Mouse (Mus musculus): ENCODE data around the gene Dixdc1. TPM values are rescaled to one million over a fixed set of nuclear protein-coding genes. Genes with fewer than 3 reads are reported as not detected.
A peak's percentile ranks its signal among the peaks of the same experiment; 100 is the strongest.

Dixdc1 gene
- total and polyA plus RNA-seq, 3 experiments, result 0.07 TPM; not detected in 2

- TF ChIP-seq MYC (IDR thresholded peaks at IDR 0.05; ENCODE audit: low read depth, low read length), result peak; percentile 88
- peak; percentile 78 for TF ChIP-seq MAX (IDR thresholded peaks at IDR 0.05; ENCODE audit: low read length)
- no peak for TF ChIP-seq TAL1 (IDR thresholded peaks at IDR 0.05; ENCODE audit: low read length)
- TF ChIP-seq UBTF (IDR thresholded peaks at IDR 0.05; ENCODE audit: borderline replicate concordance, insufficient read depth, low read depth, low read length), result no peak
- peak; percentile 93 for TF ChIP-seq HCFC1 (IDR thresholded peaks at IDR 0.05; ENCODE audit: low read depth, low read length)
Measured at GRCm38 (mm10) chr9:50768107-50769002, 29.0 kb upstream of the Dixdc1 start, which contains the start of gene Fdxacb1 (continued).

- no peak for DNase-seq (ENCODE audit: low read depth, low spot score)
- Histone ChIP-seq H3K79me2 (ENCODE audit: control insufficient read depth, insufficient read depth, low read length, poor library complexity) (peaks cover 7% of the 10 kb centered on the region; the same call in 1 of the 2 replicates), H3K9ac (ENCODE audit: control insufficient read depth, low read depth, low read length, poor library complexity, severe bottlenecking) (peak overlapping the region; percentile 98), H3K9me3 (replicated peaks; ENCODE audit: insufficient read depth, low read length) (no peaks in the 10 kb centered on the region), H3K4me3 (ENCODE audit: control insufficient read depth in 1 of 2, insufficient read depth in 1 of 2, low read depth in 2 of 2, low read length in 2 of 2) (peak overlapping the region; percentile 81 to 88), H3K36me3 (ENCODE audit: control insufficient read depth in 1 of 2, insufficient read depth in 2 of 2, low read length in 2 of 2) (peaks cover 0 to 15% of the 10 kb centered on the region in 2 experiments; a peak in 2 of 4 replicates), H3K27ac (ENCODE audit: control insufficient read depth, low read depth, low read length) (peak overlapping the region; percentile 51), H3K27me3 (ENCODE audit: control insufficient read depth in 1 of 2, insufficient read depth in 2 of 2, low read length in 2 of 2) (no peaks in the 10 kb centered on the region), H3K4me1 (ENCODE audit: control insufficient read depth in 1 of 2, insufficient read depth in 2 of 2, low read length in 2 of 2) (peaks cover 0 to 6% of the 10 kb centered on the region in 2 experiments; a peak in 3 of 4 replicates)
- TF ChIP-seq HCFC1 (IDR thresholded peaks at IDR 0.05; ENCODE audit: low read depth, low read length) (no peak), ETS1 (IDR thresholded peaks at IDR 0.05; ENCODE audit: low read depth, low read length) (no peak), TCF12 (IDR thresholded peaks at IDR 0.05; ENCODE audit: low read depth, low read length) (no peak), JUND (IDR thresholded peaks at IDR 0.05; ENCODE audit: low read depth, low read length) (no peak), POLR2A (IDR thresholded peaks at IDR 0.05; ENCODE audit: control insufficient read depth in 1 of 2, insufficient read depth in 1 of 2, low read depth in 1 of 2, low read length in 2 of 2, poor library complexity in 1 of 2) (0 out of 4 replicates have a peak, but pooled peaks of 1 of the 2 experiments have one; percentile 32), KAT2A (conservative IDR thresholded peaks at IDR 0.05; ENCODE audit: low read depth, low read length) (no peak), ZNF384 (IDR thresholded peaks at IDR 0.05; ENCODE audit: low read depth, low read length) (no peak), BHLHE40 (IDR thresholded peaks at IDR 0.05; ENCODE audit: borderline replicate concordance, low read depth, low read length) (no peak), RCOR1 (IDR thresholded peaks at IDR 0.05; ENCODE audit: low read depth, low read length) (no peak), ZMIZ1 (IDR thresholded peaks at IDR 0.05; ENCODE audit: low read depth, low read length) (0 out of 2 replicates have a peak, but pooled peaks have one; percentile 25), RAD21 (IDR thresholded peaks at IDR 0.05; ENCODE audit: low read depth, low read length) (no peak), MYC (IDR thresholded peaks at IDR 0.05; ENCODE audit: low read depth, low read length) (no peak), POLR2AphosphoS2 (IDR thresholded peaks at IDR 0.05; ENCODE audit: low read length) (no peak), MEF2A (IDR thresholded peaks at IDR 0.05; ENCODE audit: extremely low read depth, insufficient replicate concordance, low read depth, low read length, poor library complexity, severe bottlenecking) (no peak), NRF1 (IDR thresholded peaks at IDR 0.05; ENCODE audit: insufficient read depth, low read depth, low read length, poor library complexity, severe bottlenecking) (no peak), USF1 (IDR thresholded peaks at IDR 0.05; ENCODE audit: low read depth, low read length) (no peak), ZC3H11A (IDR thresholded peaks at IDR 0.05; ENCODE audit: low read depth, low read length) (no peak)
Measured at GRCm38 (mm10) chr9:50767531-50768106, 28.3 kb upstream of the Dixdc1 start.
